Mouse (Mus musculus) ES-Bruce4 (cell line): ENCODE data around the gene Inpp5d.

Experiments used
- CTCF ChIP-seq: IDR thresholded peaks from one replicate; pipeline ENCODE4 v1.8.1; 2011; ENCODE audit warnings: low read depth, low read length
- EP300 ChIP-seq: IDR thresholded peaks from 2 replicates; pipeline ENCODE4 v1.6.1; 2011; ENCODE audit warnings: low read depth, low read length; ENCODE audit not compliant: insufficient read depth
- POLR2A ChIP-seq: IDR thresholded peaks from one replicate; pipeline ENCODE4 v1.8.1; 2011; ENCODE audit warnings: low read length; ENCODE audit not compliant: insufficient read depth

DNA sequence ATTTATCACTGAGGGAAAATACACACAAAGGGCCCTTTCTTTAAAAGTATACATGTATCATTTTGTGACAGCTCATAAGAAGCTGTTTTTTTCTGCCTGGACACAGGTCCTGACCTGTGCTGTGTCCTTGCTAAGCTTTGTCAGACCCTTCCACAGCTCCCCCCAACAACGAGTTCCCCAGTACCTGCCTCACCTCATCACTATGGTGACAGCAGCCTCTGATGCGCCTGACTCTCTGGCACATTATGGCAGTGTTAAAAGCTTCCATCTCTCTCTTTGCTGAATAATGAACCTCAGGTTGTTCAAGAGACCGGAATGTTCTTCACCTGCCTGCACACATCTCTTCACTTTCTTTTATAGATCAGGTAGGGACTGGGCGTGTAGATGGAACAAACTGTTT, 51.4 kb downstream of the Inpp5d start:
- TF ChIP-seq CTCF, result no peak
- TF ChIP-seq POLR2A, result no peak
- TF ChIP-seq EP300, result no peak
